Mouse (Mus musculus): ENCODE data around the gene Pdzd8.

The Pdzd8 gene

GRCm38 (mm10) chr19:59345658-59346283, at the start of gene Pdzd8:
TSS of gene Pdzd8 (minus strand) at chr19:59345780.
- DNase-seq (ENCODE audit: low spot score in 2 of 2), result peak; percentile 80 to 83

GRCm38 (mm10) chr19:59393777-59394441, 48.3 kb upstream of the Pdzd8 start:
- DNase-seq (ENCODE audit: low spot score in 2 of 2), result no peak

GRCm38 (mm10) chr19:59388847-59389606, 43.4 kb upstream of the Pdzd8 start:
- peak; percentile 31 to 42 for DNase-seq (ENCODE audit: low spot score in 2 of 2)

- no peak for DNase-seq (ENCODE audit: low spot score in 2 of 2)
These were observed 42.8 kb upstream of the Pdzd8 start for GRCm38 (mm10) chr19:59388399-59388798.

GRCm38 (mm10) chr19:59387178-59387577, 41.6 kb upstream of the Pdzd8 start:
- peak in 1 of 2 experiments; percentile 39 for DNase-seq (ENCODE audit: low spot score in 2 of 2)

GRCm38 (mm10) chr19:59384582-59385495, 39.3 kb upstream of the Pdzd8 start:
- no peak for DNase-seq (ENCODE audit: low spot score in 2 of 2)

GRCm38 (mm10) chr19:59382416-59382917, 36.9 kb upstream of the Pdzd8 start:
- DNase-seq (ENCODE audit: low spot score in 2 of 2), result no peak

GRCm38 (mm10) chr19:59379995-59380394, 34.4 kb upstream of the Pdzd8 start:
- DNase-seq (ENCODE audit: low spot score in 2 of 2), result no peak

- DNase-seq (ENCODE audit: low spot score in 2 of 2), result no peak
These were observed 30.9 kb upstream of the Pdzd8 start for GRCm38 (mm10) chr19:59376481-59376880.

- DNase-seq (ENCODE audit: low spot score in 2 of 2), result no peak
These were observed 29.4 kb upstream of the Pdzd8 start for GRCm38 (mm10) chr19:59374940-59375339.

- no peak for DNase-seq (ENCODE audit: low spot score in 2 of 2)
These were observed 27.3 kb upstream of the Pdzd8 start for GRCm38 (mm10) chr19:59372928-59373327.

- DNase-seq (ENCODE audit: low spot score in 2 of 2), result no peak
These were observed 25.4 kb upstream of the Pdzd8 start for GRCm38 (mm10) chr19:59371016-59371415.

- DNase-seq (ENCODE audit: low spot score in 2 of 2), result no peak
These were observed 22.3 kb upstream of the Pdzd8 start for GRCm38 (mm10) chr19:59367892-59368291.

GRCm38 (mm10) chr19:59366724-59367123, 21.1 kb upstream of the Pdzd8 start:
- DNase-seq (ENCODE audit: low spot score in 2 of 2), result no peak

- no peak for DNase-seq (ENCODE audit: low spot score in 2 of 2)
These were observed 18.1 kb upstream of the Pdzd8 start for GRCm38 (mm10) chr19:59363666-59364065.

GRCm38 (mm10) chr19:59362646-59363045, 17.1 kb upstream of the Pdzd8 start:
- DNase-seq (ENCODE audit: low spot score in 2 of 2), result no peak

GRCm38 (mm10) chr19:59360486-59360896, 14.9 kb upstream of the Pdzd8 start:
- no peak for DNase-seq (ENCODE audit: low spot score in 2 of 2)

GRCm38 (mm10) chr19:59359202-59359601, 13.6 kb upstream of the Pdzd8 start:
- no peak for DNase-seq (ENCODE audit: low spot score in 2 of 2)

GRCm38 (mm10) chr19:59357878-59358277, 12.3 kb upstream of the Pdzd8 start:
- no peak for DNase-seq (ENCODE audit: low spot score in 2 of 2)

- DNase-seq (ENCODE audit: low spot score in 2 of 2), result no peak
These were observed 11.4 kb upstream of the Pdzd8 start for GRCm38 (mm10) chr19:59356843-59357595.

- DNase-seq (ENCODE audit: low spot score in 2 of 2), result no peak
These were observed 10.8 kb upstream of the Pdzd8 start for GRCm38 (mm10) chr19:59356388-59356787.

Data from urinary bladder, postnatal 36 days (tissue).